Mouse (Mus musculus): ENCODE results near the gene Pde6h. TPM values are rescaled to one million over a fixed set of nuclear protein-coding genes. Genes with fewer than 3 reads are reported as not detected.
"Not testable (repeated sequence)": the region's sequence is repeated elsewhere in the genome, so short reads cannot be mapped to it uniquely, and the experiment has no call there.

Pde6h gene
- polyA plus RNA-seq, 1 experiment from 2014 or later = not detected

GRCm38 (mm10) chr6:136965912-136966311 is 42.3 kb downstream of the Pde6h start:
- Histone ChIP-seq H3K9ac (ENCODE audit: low read length) (no peak overlapping the region), H3K4me3 (ENCODE audit: control insufficient read depth in 1 of 2, insufficient read depth in 1 of 2, low read depth in 1 of 2, low read length in 2 of 2) (no peak overlapping the region), H3K36me3 (ENCODE audit: control insufficient read depth, insufficient read depth, low read length) (no peaks in the 10 kb centered on the region), H3K9me3 (ENCODE audit: control insufficient read depth, low read length) (no peaks in the 10 kb centered on the region), H3K27me3 (ENCODE audit: control insufficient read depth, insufficient read depth, low read length) (no peaks in the 10 kb centered on the region), H3K4me2 (ENCODE audit: low read length) (no peak overlapping the region), H3K4me1 (ENCODE audit: control insufficient read depth in 2 of 2, insufficient read depth in 2 of 2, low read length in 2 of 2) (peaks cover 3% of the 10 kb centered on the region in 2 experiments; a peak in 2 of 4 replicates), H3K27ac (replicated peaks in 1 of 2; ENCODE audit: control insufficient read depth in 1 of 2, insufficient read depth in 1 of 2, low read depth in 2 of 2, low read length in 2 of 2) (no peak overlapping the region)
- ATAC-seq (ENCODE audit: insufficient number of reproducible peaks, insufficient read depth, low FRiP score, low read depth) = no peak
- WGBS = 73% methylated on average over 10 of the region's 10 CpGs

GRCm38 (mm10) chr6:136967466-136967865 is 43.8 kb downstream of the Pde6h start:
- Histone ChIP-seq H3K4me3 (ENCODE audit: control insufficient read depth in 1 of 2, insufficient read depth in 1 of 2, low read depth in 1 of 2, low read length in 2 of 2) (no peak overlapping the region), H3K27me3 (ENCODE audit: control insufficient read depth, insufficient read depth, low read length) (no peaks in the 10 kb centered on the region), H3K36me3 (ENCODE audit: control insufficient read depth, insufficient read depth, low read length) (no peaks in the 10 kb centered on the region), H3K9me3 (ENCODE audit: control insufficient read depth, low read length) (no peaks in the 10 kb centered on the region), H3K4me2 (ENCODE audit: low read length) (no peak overlapping the region), H3K4me1 (ENCODE audit: control insufficient read depth in 2 of 2, insufficient read depth in 2 of 2, low read length in 2 of 2) (peaks cover 3% of the 10 kb centered on the region in 2 experiments; a peak in 2 of 4 replicates), H3K27ac (replicated peaks in 1 of 2; ENCODE audit: control insufficient read depth in 1 of 2, insufficient read depth in 1 of 2, low read depth in 2 of 2, low read length in 2 of 2) (no peak overlapping the region), H3K9ac (ENCODE audit: low read length) (no peak overlapping the region)
- WGBS = 68% methylated on average over 4 of the region's 4 CpGs
- ATAC-seq (ENCODE audit: insufficient number of reproducible peaks, insufficient read depth, low FRiP score, low read depth) = no peak

- not testable (repeated sequence) for H3K9ac ChIP-seq (ENCODE audit: low read length); H3K27me3 ChIP-seq (ENCODE audit: control insufficient read depth, insufficient read depth, low read length); ATAC-seq (ENCODE audit: insufficient number of reproducible peaks, insufficient read depth, low FRiP score, low read depth)
Observed at GRCm38 (mm10) chr6:136968877-136969276, 45.2 kb downstream of the Pde6h start.

GRCm38 (mm10) chr6:136979274-136980082 is 55.8 kb downstream of the Pde6h start:
- WGBS = 70% methylated on average over 23 of the region's 23 CpGs
- H3K9me3 ChIP-seq (ENCODE audit: control insufficient read depth, low read length) = no peaks in the 10 kb centered on the region
- H3K27me3 ChIP-seq (ENCODE audit: control insufficient read depth, insufficient read depth, low read length) = no peaks in the 10 kb centered on the region
- H3K27ac ChIP-seq (replicated peaks in 1 of 2; ENCODE audit: control insufficient read depth in 1 of 2, insufficient read depth in 1 of 2, low read depth in 2 of 2, low read length in 2 of 2) = peak overlapping the region in 1 of 2 experiments; percentile 68; a peak in 1 of 4 replicates
- H3K4me1 ChIP-seq (ENCODE audit: control insufficient read depth in 2 of 2, insufficient read depth in 2 of 2, low read length in 2 of 2) = peaks cover 6 to 8% of the 10 kb centered on the region in 2 experiments
- H3K36me3 ChIP-seq (ENCODE audit: control insufficient read depth, insufficient read depth, low read length) = no peaks in the 10 kb centered on the region
- H3K4me2 ChIP-seq (ENCODE audit: low read length) = no peak overlapping the region
- no peak overlapping the region for H3K4me3 ChIP-seq (ENCODE audit: control insufficient read depth in 1 of 2, insufficient read depth in 1 of 2, low read depth in 1 of 2, low read length in 2 of 2)
- no peak for ATAC-seq (ENCODE audit: insufficient number of reproducible peaks, insufficient read depth, low FRiP score, low read depth)
- no peak overlapping the region for H3K9ac ChIP-seq (ENCODE audit: low read length)

More at GRCm38 (mm10) chr6:136968877-136969276, 45.2 kb downstream of the Pde6h start:
- H3K4me2 ChIP-seq (ENCODE audit: low read length); H3K9me3 ChIP-seq (ENCODE audit: control insufficient read depth, low read length); H3K4me3 ChIP-seq (ENCODE audit: control insufficient read depth in 1 of 2, insufficient read depth in 1 of 2, low read depth in 1 of 2, low read length in 2 of 2); H3K27ac ChIP-seq (replicated peaks in 1 of 2; ENCODE audit: control insufficient read depth in 1 of 2, insufficient read depth in 1 of 2, low read depth in 2 of 2, low read length in 2 of 2); H3K36me3 ChIP-seq (ENCODE audit: control insufficient read depth, insufficient read depth, low read length); H3K4me1 ChIP-seq (ENCODE audit: control insufficient read depth in 2 of 2, insufficient read depth in 2 of 2, low read length in 2 of 2): not testable (repeated sequence)
- 31% methylated on average over 4 of the region's 4 CpGs for WGBS

GRCm38 (mm10) chr6:136980331-136980746 is 56.7 kb downstream of the Pde6h start:
- peak overlapping the region; percentile 54; the same call in 1 of the 2 replicates for H3K9ac ChIP-seq (ENCODE audit: low read length)
- WGBS = 22% methylated on average over 3 of the region's 3 CpGs
- no peak for ATAC-seq (ENCODE audit: insufficient number of reproducible peaks, insufficient read depth, low FRiP score, low read depth)
- no peak overlapping the region for H3K4me3 ChIP-seq (ENCODE audit: control insufficient read depth in 1 of 2, insufficient read depth in 1 of 2, low read depth in 1 of 2, low read length in 2 of 2)
- peaks cover 6 to 8% of the 10 kb centered on the region in 2 experiments for H3K4me1 ChIP-seq (ENCODE audit: control insufficient read depth in 2 of 2, insufficient read depth in 2 of 2, low read length in 2 of 2)
- H3K36me3 ChIP-seq (ENCODE audit: control insufficient read depth, insufficient read depth, low read length) = no peaks in the 10 kb centered on the region
- no peaks in the 10 kb centered on the region for H3K27me3 ChIP-seq (ENCODE audit: control insufficient read depth, insufficient read depth, low read length)
- peak overlapping the region; percentile 27; the same call in 1 of the 2 replicates for H3K4me2 ChIP-seq (ENCODE audit: low read length)
- H3K27ac ChIP-seq (replicated peaks in 1 of 2; ENCODE audit: control insufficient read depth in 1 of 2, insufficient read depth in 1 of 2, low read depth in 2 of 2, low read length in 2 of 2) = peak overlapping the region; percentile 53 to 68; a peak in 3 of 4 replicates
- no peaks in the 10 kb centered on the region for H3K9me3 ChIP-seq (ENCODE audit: control insufficient read depth, low read length)

- H3K27ac ChIP-seq (replicated peaks in 1 of 2; ENCODE audit: control insufficient read depth in 1 of 2, insufficient read depth in 1 of 2, low read depth in 2 of 2, low read length in 2 of 2) = no peak overlapping the region
- H3K9ac ChIP-seq (ENCODE audit: low read length) = no peak overlapping the region
- H3K36me3 ChIP-seq (ENCODE audit: control insufficient read depth, insufficient read depth, low read length) = no peaks in the 10 kb centered on the region
- H3K4me1 ChIP-seq (ENCODE audit: control insufficient read depth in 2 of 2, insufficient read depth in 2 of 2, low read length in 2 of 2) = peaks cover 6 to 8% of the 10 kb centered on the region in 2 experiments
- no peak for ATAC-seq (ENCODE audit: insufficient number of reproducible peaks, insufficient read depth, low FRiP score, low read depth)
- no peaks in the 10 kb centered on the region for H3K9me3 ChIP-seq (ENCODE audit: control insufficient read depth, low read length)
- no peak overlapping the region for H3K4me2 ChIP-seq (ENCODE audit: low read length)
- H3K4me3 ChIP-seq (ENCODE audit: control insufficient read depth in 1 of 2, insufficient read depth in 1 of 2, low read depth in 1 of 2, low read length in 2 of 2) = no peak overlapping the region
- H3K27me3 ChIP-seq (ENCODE audit: control insufficient read depth, insufficient read depth, low read length) = no peaks in the 10 kb centered on the region
- WGBS = 73% methylated on average over 6 of the region's 6 CpGs
Observed at GRCm38 (mm10) chr6:136982581-136982980, 58.9 kb downstream of the Pde6h start.

- peaks cover 6 to 8% of the 10 kb centered on the region in 2 experiments for H3K4me1 ChIP-seq (ENCODE audit: control insufficient read depth in 2 of 2, insufficient read depth in 2 of 2, low read length in 2 of 2)
- no peak overlapping the region for H3K4me3 ChIP-seq (ENCODE audit: control insufficient read depth in 1 of 2, insufficient read depth in 1 of 2, low read depth in 1 of 2, low read length in 2 of 2)
- no peak overlapping the region for H3K4me2 ChIP-seq (ENCODE audit: low read length)
- no peaks in the 10 kb centered on the region for H3K9me3 ChIP-seq (ENCODE audit: control insufficient read depth, low read length)
- H3K27me3 ChIP-seq (ENCODE audit: control insufficient read depth, insufficient read depth, low read length) = no peaks in the 10 kb centered on the region
- no peak overlapping the region for H3K9ac ChIP-seq (ENCODE audit: low read length)
- H3K36me3 ChIP-seq (ENCODE audit: control insufficient read depth, insufficient read depth, low read length) = no peaks in the 10 kb centered on the region
- 65% methylated on average over 7 of the region's 7 CpGs for WGBS
- H3K27ac ChIP-seq (replicated peaks in 1 of 2; ENCODE audit: control insufficient read depth in 1 of 2, insufficient read depth in 1 of 2, low read depth in 2 of 2, low read length in 2 of 2) = no peak overlapping the region
- no peak for ATAC-seq (ENCODE audit: insufficient number of reproducible peaks, insufficient read depth, low FRiP score, low read depth)
Observed at GRCm38 (mm10) chr6:136983201-136983600, 59.6 kb downstream of the Pde6h start.
